13 mouse cellular contexts compared by ENCODE assay signal in genomic region chr13:48810274-48810823, GRCm38 (mm10).
"Had no signal": no experiment of that assay in that cellular context is flagged by ENCODE, and none has a peak within 500 bp of the region (broad histone marks: within the 10 kb centered on the region; RNA-seq: fewer than 3 reads in every experiment).

No protein-coding gene starts in this region.

- H3K4me3 ChIP-seq: limb, embryonic 13.5 days; liver, embryonic 13.5 days; myocyte; neural tube, embryonic 15.5 days; stomach, embryonic 15.5 days had no signal

- H3K4me1 ChIP-seq: limb, embryonic 13.5 days; liver, embryonic 13.5 days had no signal

- H3K27ac ChIP-seq: limb, embryonic 13.5 days; liver, embryonic 13.5 days; neural tube, embryonic 15.5 days; stomach, embryonic 15.5 days had no signal

- H3K27me3 ChIP-seq: limb, embryonic 13.5 days; liver, embryonic 13.5 days; neural tube, embryonic 15.5 days; stomach, embryonic 15.5 days had no signal

- H3K9ac ChIP-seq: limb, embryonic 13.5 days; liver, embryonic 13.5 days; neural tube, embryonic 15.5 days; stomach, embryonic 15.5 days had no signal

- H3K4me2 ChIP-seq: limb, embryonic 13.5 days; liver, embryonic 13.5 days; neural tube, embryonic 15.5 days; stomach, embryonic 15.5 days had no signal

- DNase-seq: kidney, postnatal 10 days; kidney, postnatal 4 days; left cerebral cortex, postnatal 4 days; liver, embryonic 13.5 days; lung, adult 18-20 months; midbrain, embryonic 14.5 days; right cerebral cortex, postnatal 4 days; thymus, adult 2 months; thymus, postnatal 25 days had no signal

- H3K9me3 ChIP-seq: limb, embryonic 13.5 days; liver, embryonic 13.5 days; neural tube, embryonic 15.5 days; stomach, embryonic 15.5 days had no signal
